Mouse (Mus musculus) left cerebral cortex, postnatal 4 days (tissue): ENCODE results near the gene Hoxc4. TPM values are rescaled to one million over a fixed set of nuclear protein-coding genes. Genes with fewer than 3 reads are reported as not detected.

Experiments used
- DNase-seq: peaks from one replicate; pipeline ENCODE4 v3.0.0-alpha.2; 2022
- intact Hi-C: fragments of 180-260 bp; cut with DNase I; formaldehyde crosslinking; loops from one replicate; pipeline ENCODE4 v1.15.1; 2025
- total RNA-seq, 2 experiments: library from RNA; stranded (reverse); gene quantifications; 2 replicates each; pipeline ENCODE4 v1.2.3; 2021

Gene Hoxc4
- total RNA-seq, 2 experiments from 2014 or later, result not detected

- DNase-seq, result no peak
- intact Hi-C loops, result no loop called here
These were observed 15.5 kb downstream of the Hoxc4 start for GRCm38 (mm10) chr15:103034043-103034806.

GRCm38 (mm10) chr15:103034807-103035547 is 16.2 kb downstream of the Hoxc4 start:
- no peak for DNase-seq
- intact Hi-C loops, result no loop called here

- DNase-seq, result no peak
- intact Hi-C loops, result no loop called here
These were observed 16.8 kb downstream of the Hoxc4 start for GRCm38 (mm10) chr15:103035548-103035881.

- intact Hi-C loops, result no loop called here
- DNase-seq, result no peak
These were observed 18.8 kb downstream of the Hoxc4 start for GRCm38 (mm10) chr15:103037579-103037978.

GRCm38 (mm10) chr15:103038701-103039480 is 20.2 kb downstream of the Hoxc4 start:
- no peak for DNase-seq
- intact Hi-C loops, result no loop called here

- intact Hi-C loops, result no loop called here
- DNase-seq, result no peak
These were observed 20.9 kb downstream of the Hoxc4 start for GRCm38 (mm10) chr15:103039609-103040008.

GRCm38 (mm10) chr15:103040601-103041000 is 21.9 kb downstream of the Hoxc4 start:
- intact Hi-C loops, result no loop called here
- DNase-seq, result no peak

GRCm38 (mm10) chr15:103041613-103042012 is 22.9 kb downstream of the Hoxc4 start:
- DNase-seq, result no peak
- intact Hi-C loops, result no loop called here

- no peak for DNase-seq
- intact Hi-C loops, result no loop called here
These were observed 23.5 kb downstream of the Hoxc4 start for GRCm38 (mm10) chr15:103042209-103042608.

- intact Hi-C loops, result no loop called here
- DNase-seq, result no peak
These were observed 32.9 kb downstream of the Hoxc4 start for GRCm38 (mm10) chr15:103051670-103052069.

- intact Hi-C loops, result no loop called here
- no peak for DNase-seq
These were observed 34.5 kb downstream of the Hoxc4 start for GRCm38 (mm10) chr15:103053210-103053609.

GRCm38 (mm10) chr15:103056396-103056795 is 37.7 kb downstream of the Hoxc4 start:
- DNase-seq, result no peak
- intact Hi-C loops, result no loop called here

- no peak for DNase-seq
- intact Hi-C loops, result no loop called here
These were observed 40.0 kb downstream of the Hoxc4 start for GRCm38 (mm10) chr15:103058715-103059114.

- intact Hi-C loops, result no loop called here
- no peak for DNase-seq
These were observed 40.8 kb downstream of the Hoxc4 start for GRCm38 (mm10) chr15:103059393-103059992.

- no peak for DNase-seq
- intact Hi-C loops, result no loop called here
These were observed 41.2 kb downstream of the Hoxc4 start for GRCm38 (mm10) chr15:103060021-103060340.

- intact Hi-C loops, result no loop called here
- no peak for DNase-seq
These were observed 41.8 kb downstream of the Hoxc4 start for GRCm38 (mm10) chr15:103060341-103061130.

GRCm38 (mm10) chr15:103061131-103061825 is 42.5 kb downstream of the Hoxc4 start:
- no peak for DNase-seq
- intact Hi-C loops, result no loop called here

GRCm38 (mm10) chr15:103061988-103062387 is 43.3 kb downstream of the Hoxc4 start:
- intact Hi-C loops, result no loop called here

GRCm38 (mm10) chr15:103065642-103066041 is 46.9 kb downstream of the Hoxc4 start:
- DNase-seq, result no peak
- intact Hi-C loops, result no loop called here

More at GRCm38 (mm10) chr15:103061988-103062387, 43.3 kb downstream of the Hoxc4 start:
- DNase-seq, result no peak

GRCm38 (mm10) chr15:103067701-103068100 is 49.0 kb downstream of the Hoxc4 start:
- no peak for DNase-seq
- intact Hi-C loops, result no loop called here
